Mouse (Mus musculus) kidney, postnatal 0 days (tissue): ENCODE measurements at regions not wholly inside any gene's neighbourhood (a gene's known extent, or its start where the extent isn't known, plus 50 kb on each side); places are given as distances from the start of the nearest gene placed in this dataset.

Experiments
- ATAC-seq: fragments of 200-750 bp; cut with Nextera tagmentation; replicated peaks from 2 replicates; pipeline ENCODE4 v1.8.0; 2017; ENCODE audit warnings: low read depth, moderate number of reproducible peaks, moderate TSS enrichment, moderate library complexity; ENCODE audit not compliant: low FRiP score
- DNase-seq: peaks from one replicate; pipeline ENCODE4 v3.0.0-alpha.2; 2016; ENCODE audit warnings: low spot score
- H3K27ac ChIP-seq: fragments of 300-500 bp; sonication (generic); 2 replicates; pipeline ENCODE4 v1.5.1; 2014; ENCODE audit warnings: mild to moderate bottlenecking
- H3K27me3 ChIP-seq: fragments of 300-500 bp; sonication (generic); 2 replicates; pipeline ENCODE4 v1.6.1; 2014; ENCODE audit warnings: low read length, mixed read lengths; ENCODE audit not compliant: insufficient read depth
- H3K36me3 ChIP-seq: fragments of 300-500 bp; sonication (generic); 2 replicates; pipeline ENCODE4 v1.6.1; 2014; ENCODE audit warnings: low read length, mixed read lengths; ENCODE audit not compliant: insufficient read depth
- H3K4me1 ChIP-seq: fragments of 300-500 bp; sonication (generic); replicated peaks from 2 replicates; pipeline ENCODE4 v1.6.1; 2014; ENCODE audit warnings: antibody characterized with exemption, low read length, mixed read lengths; ENCODE audit not compliant: insufficient read depth
- H3K4me2 ChIP-seq: fragments of 300-500 bp; sonication (generic); 2 replicates; pipeline ENCODE4 v1.6.1; 2014; ENCODE audit warnings: mild to moderate bottlenecking, low read length, moderate library complexity, mixed read lengths
- H3K4me3 ChIP-seq: fragments of 300-500 bp; sonication (generic); replicated peaks from 2 replicates; pipeline ENCODE4 v1.5.1; 2014; ENCODE audit warnings: low read depth, low read length
- H3K9ac ChIP-seq: fragments of 300-500 bp; sonication (generic); 2 replicates; pipeline ENCODE4 v1.6.1; 2014; ENCODE audit warnings: low read depth, low read length
- H3K9me3 ChIP-seq: fragments of 300-500 bp; sonication (generic); replicated peaks from 2 replicates; pipeline ENCODE4 v1.6.1; 2016; ENCODE audit warnings: low read length, inconsistent platforms, mixed read lengths
- CTCF ChIP-seq: IDR thresholded peaks from 2 replicates; pipeline ENCODE4 v1.5.1; 2016; ENCODE audit warnings: antibody characterized with exemption, low read depth, mild to moderate bottlenecking, moderate library complexity
- WGBS: fragments of 180-500 bp; shearing (Covaris S2); extraction: QIAGEN DNeasy Blood & Tissue Kit; methylation state at CpG from one replicate; pipeline ENCODE4 v1.1.7; 2014; 5-methylcytosine and 5-hydroxymethylcytosine counted together

- Histone ChIP-seq H3K9me3 (0 out of 2 replicates have a peak, but pooled peaks cover 3% of the 10 kb centered on the region), H3K27ac (no peak overlapping the region), H3K9ac (no peak overlapping the region), H3K4me1 (peaks cover 6% of the 10 kb centered on the region; the same call in 1 of the 2 replicates), H3K36me3 (no peaks in the 10 kb centered on the region), H3K27me3 (no peaks in the 10 kb centered on the region), H3K4me3 (no peak overlapping the region), H3K4me2 (no peak overlapping the region)
- DNase-seq, result no peak
- no peak for TF ChIP-seq CTCF
- 82% methylated on average over 4 of the region's 4 CpGs for WGBS
- ATAC-seq, result no peak
Observed at GRCm38 (mm10) chr8:126784604-126785003, 161.0 kb downstream of the Tomm20 start.

DNA sequence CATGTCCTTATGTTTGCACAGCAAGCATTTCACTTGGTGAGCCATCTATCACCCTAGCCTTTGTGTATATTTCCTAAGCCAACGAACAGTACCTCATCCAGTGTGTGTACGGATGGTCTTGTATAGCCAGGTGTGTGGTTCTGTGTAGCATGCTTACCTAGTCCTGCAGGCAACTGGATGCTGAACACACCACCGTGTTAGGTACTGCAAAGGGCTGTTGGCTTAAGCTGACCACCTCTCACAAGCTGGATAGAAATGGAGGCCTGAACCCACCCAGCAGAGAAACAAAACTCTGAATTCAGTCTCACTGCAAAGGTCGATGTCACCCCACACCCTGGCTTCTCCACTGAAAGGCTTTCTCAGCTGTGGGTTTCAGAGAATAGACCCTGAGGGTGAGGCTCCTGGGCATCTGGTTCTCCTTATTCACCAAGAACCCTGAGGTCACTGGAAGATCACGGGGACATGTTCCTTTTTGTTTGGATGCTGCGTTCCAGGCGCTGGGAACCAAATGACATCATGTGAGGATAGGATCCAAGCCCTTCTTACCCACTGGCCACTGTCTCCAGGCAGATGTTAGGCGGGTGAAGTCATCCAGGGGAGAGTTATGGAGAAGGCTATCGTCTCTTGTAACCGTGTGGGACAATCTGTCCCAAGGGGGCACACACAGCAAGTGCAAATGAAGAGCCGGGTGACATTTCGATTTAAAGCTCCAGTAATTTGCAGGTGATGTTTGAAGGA, 161.8 kb downstream of the Tomm20 start:
- H3K4me3 ChIP-seq, result no peak overlapping the region
- ATAC-seq (no peak), DNase-seq (no peak)
- no peak overlapping the region for H3K4me2 ChIP-seq
- no peaks in the 10 kb centered on the region for H3K36me3 ChIP-seq
- no peak overlapping the region for H3K9ac ChIP-seq
- 0 out of 2 replicates have a peak, but pooled peaks cover 3% of the 10 kb centered on the region for H3K9me3 ChIP-seq
- no peak overlapping the region for H3K27ac ChIP-seq
- H3K4me1 ChIP-seq, result peaks cover 2% of the 10 kb centered on the region; the same call in 1 of the 2 replicates
- no peak for TF ChIP-seq CTCF
- H3K27me3 ChIP-seq, result no peaks in the 10 kb centered on the region
- WGBS, result 78% methylated on average over 12 of the region's 12 CpGs

GRCm38 (mm10) chr8:126778673-126779072, 167.0 kb downstream of the Tomm20 start:
- Histone ChIP-seq H3K4me2 (no peak overlapping the region), H3K27ac (no peak overlapping the region), H3K9me3 (no peaks in the 10 kb centered on the region), H3K27me3 (no peaks in the 10 kb centered on the region), H3K4me3 (no peak overlapping the region), H3K9ac (no peak overlapping the region), H3K36me3 (no peaks in the 10 kb centered on the region), H3K4me1 (no peaks in the 10 kb centered on the region)
- no peak for ATAC-seq
- no peak for TF ChIP-seq CTCF
- no peak for DNase-seq
- WGBS, result 87% methylated on average over 7 of the region's 7 CpGs

GRCm38 (mm10) chr8:126778131-126778530, 167.5 kb downstream of the Tomm20 start:
- ATAC-seq (no peak), DNase-seq (no peak)
- no peak overlapping the region for H3K4me2 ChIP-seq
- WGBS, result 94% methylated on average over 7 of the region's 7 CpGs
- H3K36me3 ChIP-seq, result no peaks in the 10 kb centered on the region
- no peak for TF ChIP-seq CTCF
- no peak overlapping the region for H3K9ac ChIP-seq
- H3K27ac ChIP-seq, result no peak overlapping the region
- H3K4me1 ChIP-seq, result no peaks in the 10 kb centered on the region
- H3K9me3 ChIP-seq, result no peaks in the 10 kb centered on the region
- no peak overlapping the region for H3K4me3 ChIP-seq
- H3K27me3 ChIP-seq, result no peaks in the 10 kb centered on the region

DNA sequence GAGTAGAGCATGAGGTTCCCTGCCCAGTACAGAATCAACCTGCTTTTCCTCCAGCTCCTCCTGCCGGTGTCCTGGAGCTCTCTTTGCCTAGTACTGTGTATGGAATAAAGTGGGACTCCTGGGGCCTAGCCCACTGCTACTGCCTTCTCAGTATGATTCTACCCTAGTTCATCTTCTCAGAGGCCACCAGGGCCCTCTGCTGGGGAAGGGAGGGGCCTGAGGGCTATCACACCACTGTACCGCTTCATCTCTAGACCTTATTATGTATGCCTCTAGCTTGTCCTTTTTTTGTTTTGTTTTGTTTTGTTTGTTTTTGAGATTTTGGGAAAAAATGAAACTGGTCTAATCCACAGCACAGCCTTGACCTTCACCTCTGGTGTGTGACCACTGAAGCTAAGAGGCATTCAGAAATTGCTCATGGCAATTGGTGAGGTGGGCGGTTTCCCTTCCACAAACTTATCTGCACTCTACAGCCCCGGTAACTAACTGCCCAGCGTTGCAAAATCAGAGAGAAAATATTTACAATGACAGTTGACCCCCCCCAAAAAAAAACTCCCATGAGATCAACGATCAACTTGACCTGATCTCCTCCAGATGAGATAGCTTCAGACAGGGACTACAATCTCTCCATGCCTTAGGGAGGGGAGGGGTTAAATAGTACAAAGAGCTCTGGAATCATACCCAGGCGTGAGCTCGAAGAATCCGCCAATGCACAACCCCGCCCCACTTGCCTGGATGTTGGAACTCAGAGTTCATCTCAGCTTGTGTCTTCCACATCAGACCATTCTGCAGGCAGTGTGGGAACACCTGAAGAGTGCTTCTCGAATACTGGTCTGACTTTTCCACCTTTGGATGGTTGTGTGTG, 168.8 kb downstream of the Tomm20 start:
- no peak for DNase-seq

DNA sequence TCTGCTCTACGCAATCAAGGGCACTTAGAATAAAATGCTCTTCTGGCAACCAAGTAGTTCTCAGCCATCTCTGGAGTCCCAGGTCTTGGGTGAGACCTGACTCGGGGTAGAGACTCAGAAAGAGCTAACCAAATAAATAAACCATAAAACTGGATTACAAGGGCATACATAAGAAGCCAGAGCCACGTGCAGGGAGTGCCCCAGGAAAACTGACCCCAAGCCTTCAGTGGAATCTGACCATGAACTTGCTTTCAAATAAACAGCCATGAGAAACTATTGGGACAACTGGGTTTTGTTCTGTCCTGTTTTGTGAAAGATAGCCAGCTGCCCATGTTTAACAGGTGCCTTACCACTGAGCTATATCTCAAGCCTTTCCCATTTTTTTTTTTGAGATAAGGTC, 170.3 kb downstream of the Tomm20 start:
- H3K27ac ChIP-seq, result no peak overlapping the region
- no peak overlapping the region for H3K4me2 ChIP-seq
- TF ChIP-seq CTCF, result no peak
- H3K4me1 ChIP-seq, result no peaks in the 10 kb centered on the region
- no peak for DNase-seq
- H3K9ac ChIP-seq, result no peak overlapping the region
- H3K27me3 ChIP-seq, result no peaks in the 10 kb centered on the region
- no peak for ATAC-seq
- H3K4me3 ChIP-seq, result no peak overlapping the region
- no peaks in the 10 kb centered on the region for H3K36me3 ChIP-seq
- WGBS, result 44% methylated on average over 3 of the region's 3 CpGs
- no peaks in the 10 kb centered on the region for H3K9me3 ChIP-seq

More for the DNA sequence above, 168.8 kb downstream of the Tomm20 start:
- ATAC-seq, result no peak
- Histone ChIP-seq H3K27ac (no peak overlapping the region), H3K36me3 (no peaks in the 10 kb centered on the region), H3K9me3 (no peaks in the 10 kb centered on the region), H3K4me1 (no peaks in the 10 kb centered on the region), H3K27me3 (no peaks in the 10 kb centered on the region), H3K4me3 (no peak overlapping the region), H3K4me2 (no peak overlapping the region), H3K9ac (no peak overlapping the region)
- 80% methylated on average over 11 of the region's 11 CpGs for WGBS
- 0 out of 2 replicates have a peak, but pooled peaks have one; percentile 24 for TF ChIP-seq CTCF
